Mouse (Mus musculus): Measurements from ENCODE around the gene Trim5. TPM values are rescaled to one million over a fixed set of nuclear protein-coding genes. Genes with fewer than 3 reads are reported as not detected.
"Not testable (repeated sequence)": the region's sequence is repeated elsewhere in the genome, so short reads cannot be mapped to it uniquely, and the experiment has no call there.

The Trim5 gene
- 0.40 and 0.81 TPM in 2 replicates for polyA plus RNA-seq (2012; rRNA removed)

DNA sequence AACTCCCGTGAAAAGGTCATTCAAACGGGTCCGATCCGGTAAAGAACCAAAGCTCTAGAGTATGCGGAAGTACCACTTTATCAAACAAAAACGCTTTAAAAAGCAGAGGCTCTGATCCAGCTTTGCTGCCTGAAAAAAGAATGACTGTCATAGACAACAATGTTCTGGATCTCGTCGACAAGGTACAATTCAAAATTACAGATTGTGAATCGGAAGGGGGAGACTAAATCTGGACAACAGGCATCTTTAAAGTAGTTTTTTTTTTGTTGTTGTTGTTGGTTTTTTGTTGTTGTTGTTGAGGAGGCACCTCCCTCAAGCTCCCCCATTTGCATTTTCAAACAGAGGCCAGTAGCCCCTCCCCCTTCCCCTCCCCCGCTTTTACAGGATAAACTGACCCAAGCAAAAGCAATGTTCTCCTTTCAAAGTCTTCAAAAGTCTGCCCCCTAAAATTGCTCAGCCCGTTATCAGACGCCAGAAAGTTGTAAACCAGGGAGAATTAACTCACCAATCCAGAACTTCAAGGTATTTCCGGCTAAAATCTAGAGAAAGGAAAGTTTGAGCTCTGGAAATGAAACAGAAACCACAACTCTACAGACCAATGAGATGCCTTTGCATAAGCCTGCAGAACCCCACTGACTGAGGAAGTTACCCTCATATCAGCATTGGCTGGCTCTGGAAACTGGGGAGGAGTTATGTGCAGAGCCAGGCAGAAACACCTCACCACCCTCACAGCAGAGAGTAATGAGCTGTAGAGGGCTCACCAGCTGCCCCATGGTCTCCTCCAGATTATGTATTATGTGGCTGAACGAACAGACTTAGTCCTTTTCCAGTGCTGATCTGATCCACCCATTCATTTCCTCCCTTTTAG, at the start of gene Trim5:
TSS of gene Trim5 (minus strand) at position 519 of the 868 bp plus-strand sequence.
- DNase-seq (ENCODE audit: low read depth, low spot score), result not testable (repeated sequence)
- WGBS, result 29% methylated on average over 14 of the region's 14 CpGs

DNA sequence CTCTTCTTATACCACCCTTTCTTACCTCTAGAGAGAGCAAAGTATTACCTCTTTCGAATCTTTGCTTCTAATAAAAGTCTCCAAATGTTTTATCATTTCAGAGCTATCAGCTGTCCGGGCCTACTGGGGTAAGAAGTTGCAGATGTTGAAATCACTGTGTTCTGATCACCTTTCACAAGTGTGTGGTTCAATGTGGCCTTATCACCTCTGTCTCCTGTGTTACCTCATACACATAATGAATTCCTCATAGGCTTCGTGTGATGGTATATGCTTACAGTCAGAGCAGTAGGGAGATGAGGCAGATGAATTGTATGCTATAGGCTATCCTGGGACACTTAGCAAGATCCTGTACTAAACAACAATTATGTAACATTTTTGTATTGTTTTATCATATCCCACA, 47.7 kb upstream of the Trim5 start:
- DNase-seq (ENCODE audit: low read depth, low spot score), result not testable (repeated sequence)
- 77% methylated on average over 3 of the region's 3 CpGs for WGBS

- 97% methylated on average over 2 of the region's 2 CpGs for WGBS
- not testable (repeated sequence) for DNase-seq (ENCODE audit: low read depth, low spot score)
Measured at GRCm38 (mm10) chr7:104329171-104329570, 41.3 kb upstream of the Trim5 start, which contains the start of gene Trim34b. Gene Trim34b (plus strand): TSS chr7:104329471.

DNA sequence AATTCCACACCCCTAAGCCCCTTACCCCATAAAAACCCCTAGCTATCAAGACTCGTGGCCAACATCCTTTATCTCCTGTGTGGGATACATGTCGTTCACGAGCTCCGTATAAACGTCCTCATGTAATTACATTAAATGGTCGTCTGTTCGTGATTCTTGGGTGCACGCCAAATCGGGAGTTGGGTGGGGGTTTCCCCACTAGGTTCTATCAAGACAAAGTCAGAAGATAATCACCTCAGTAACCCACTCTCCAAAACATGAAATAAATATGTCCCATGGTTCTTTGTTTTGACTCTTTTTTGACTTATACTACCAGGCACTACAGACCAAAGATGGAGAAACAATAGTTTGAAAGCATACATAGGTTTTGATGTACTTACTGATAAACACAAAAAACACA, 34.1 kb upstream of the Trim5 start:
- 56% methylated on average over 9 of the region's 9 CpGs for WGBS

GRCm38 (mm10) chr7:104315369-104316080, 27.6 kb upstream of the Trim5 start, which contains the start of gene Trim12a:
Gene Trim12a (minus strand): TSS chr7:104315466.
- DNase-seq (ENCODE audit: low read depth, low spot score), result not testable (repeated sequence)
- WGBS, result 8% methylated on average over 4 of the region's 4 CpGs

More for the DNA sequence above, 34.1 kb upstream of the Trim5 start:
- DNase-seq (ENCODE audit: low read depth, low spot score), result no peak

DNA sequence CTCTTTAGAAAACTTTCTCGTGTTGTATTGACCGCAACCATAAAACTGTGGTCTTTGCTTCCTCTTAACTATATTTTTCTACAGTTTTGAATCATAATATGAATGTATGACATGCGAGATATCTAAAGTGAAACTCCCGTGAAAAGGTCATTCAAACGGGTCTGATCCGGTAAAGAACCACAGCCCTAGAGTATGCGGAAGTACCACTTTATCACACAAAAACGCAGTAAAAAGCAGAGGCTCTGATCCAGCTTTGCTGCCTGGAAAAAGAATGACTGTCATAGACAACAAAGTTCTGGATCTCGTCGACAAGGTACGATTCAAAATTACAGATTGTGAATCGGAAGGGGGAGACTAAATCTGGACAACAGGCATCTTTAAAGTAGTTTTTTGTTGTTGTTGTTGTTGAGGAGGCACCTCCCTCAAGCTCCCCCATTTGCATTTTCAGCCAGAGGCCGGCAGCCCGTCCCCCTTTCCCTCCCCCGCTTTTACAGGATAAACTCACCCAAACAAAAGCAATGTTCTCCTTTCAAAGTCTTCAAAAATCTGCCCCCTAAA, 27.0 kb upstream of the Trim5 start:
- WGBS, result 3% methylated on average over 15 of the region's 15 CpGs
- DNase-seq (ENCODE audit: low read depth, low spot score), result peak; percentile 48

DNA sequence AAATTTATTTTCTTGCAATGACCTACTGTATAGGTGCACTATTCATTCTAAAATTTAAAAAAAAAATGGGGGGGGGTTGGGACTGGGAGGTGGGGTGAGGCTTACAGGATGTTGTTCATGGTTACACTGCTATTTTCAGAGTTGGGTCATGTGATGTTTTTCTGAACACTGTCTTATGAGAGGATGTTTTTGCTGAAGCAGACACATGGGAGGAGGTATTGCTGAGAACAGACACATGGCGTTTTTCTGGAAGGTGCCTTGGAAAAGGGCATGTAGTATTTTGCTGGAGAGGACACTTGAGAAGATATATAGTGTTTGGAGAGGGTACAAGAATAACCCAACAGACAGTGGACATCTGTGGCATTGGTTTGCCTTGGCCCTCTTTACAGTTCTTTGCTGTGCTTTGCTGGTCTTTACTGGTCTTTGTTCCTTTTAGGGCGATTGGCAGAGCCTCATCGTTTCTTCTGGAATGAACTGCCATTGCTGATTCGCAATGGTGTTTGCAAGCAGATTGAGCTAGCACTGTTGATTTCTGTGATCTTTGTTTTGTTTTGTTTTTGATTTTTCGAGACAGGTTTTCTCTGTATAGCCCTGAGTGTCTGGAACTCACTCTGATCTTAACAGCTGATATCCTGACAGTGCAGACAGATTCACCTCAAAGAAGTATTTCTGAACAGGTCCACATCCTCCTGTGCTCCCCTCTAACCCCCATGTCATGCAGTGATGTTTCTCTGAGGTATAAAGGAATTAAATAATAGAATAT, 3.9 kb upstream of the Trim5 start:
- no peak for DNase-seq (ENCODE audit: low read depth, low spot score)
- 76% methylated on average over 5 of the region's 5 CpGs for WGBS

- WGBS, result 89% methylated on average over 1 of the region's 1 CpGs
- no peak for DNase-seq (ENCODE audit: low read depth, low spot score)
Measured at GRCm38 (mm10) chr7:104290641-104291040, 2.7 kb upstream of the Trim5 start.

DNA sequence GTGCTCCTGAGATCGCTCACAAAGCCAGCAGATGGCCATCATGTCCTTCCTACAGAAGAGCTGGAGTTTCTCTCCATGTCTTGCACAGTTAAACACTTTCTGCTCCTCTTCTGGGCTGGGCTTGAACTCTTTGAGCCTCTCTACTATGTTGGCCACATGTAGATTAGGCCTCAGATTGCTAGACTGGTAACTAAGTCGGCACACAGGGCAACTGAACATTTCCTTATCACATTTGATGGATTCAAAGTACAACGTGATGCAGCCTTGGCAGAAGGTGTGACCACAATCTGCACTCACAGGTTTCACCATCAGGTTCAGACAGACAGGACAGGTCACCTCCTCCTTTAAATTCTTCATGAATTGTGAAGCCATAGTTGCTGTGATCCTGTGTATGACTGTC, 8.5 kb downstream of the Trim5 start:
- WGBS, result 55% methylated on average over 3 of the region's 3 CpGs
- DNase-seq (ENCODE audit: low read depth, low spot score), result not testable (repeated sequence)

DNA sequence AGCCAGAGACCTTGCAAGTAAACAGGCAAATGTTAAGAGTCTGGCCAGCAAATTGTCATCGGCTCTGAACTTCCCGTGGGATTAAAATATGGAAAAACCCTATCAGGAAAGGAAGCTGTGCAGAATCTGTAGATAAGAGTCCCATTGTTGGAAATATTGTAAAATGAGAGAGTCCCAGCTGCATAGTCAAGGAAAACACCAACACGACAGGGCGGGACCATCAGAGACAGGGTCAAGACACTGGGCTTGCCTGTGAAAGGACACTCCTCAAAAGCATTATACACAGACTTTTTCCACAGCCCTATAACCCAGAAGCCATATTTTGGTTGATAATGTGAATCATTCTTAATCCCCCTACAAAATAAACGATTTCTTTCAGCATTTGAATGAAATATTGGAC, 22.6 kb downstream of the Trim5 start:
- 78% methylated on average over 5 of the region's 5 CpGs for WGBS
- DNase-seq (ENCODE audit: low read depth, low spot score), result not testable (repeated sequence)

DNA sequence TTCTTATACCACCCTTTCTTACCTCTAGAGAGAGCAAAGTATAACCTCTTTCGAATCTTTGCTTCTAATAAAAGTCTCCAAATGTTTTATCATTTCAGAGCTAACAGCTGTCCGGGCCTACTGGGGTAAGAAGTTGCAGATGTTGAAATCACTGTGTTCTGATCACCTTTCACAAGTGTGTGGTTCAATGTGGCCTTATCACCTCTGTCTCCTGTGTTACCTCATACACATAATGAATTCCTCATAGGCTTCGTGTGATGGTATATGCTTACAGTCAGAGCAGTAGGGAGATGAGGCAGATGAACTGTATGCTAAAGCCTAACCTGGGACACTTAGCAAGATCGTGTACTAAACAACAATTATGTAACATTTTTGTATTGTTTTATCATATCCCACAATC, 27.5 kb downstream of the Trim5 start:
- WGBS, result 79% methylated on average over 4 of the region's 4 CpGs
- not testable (repeated sequence) for DNase-seq (ENCODE audit: low read depth, low spot score)

DNA sequence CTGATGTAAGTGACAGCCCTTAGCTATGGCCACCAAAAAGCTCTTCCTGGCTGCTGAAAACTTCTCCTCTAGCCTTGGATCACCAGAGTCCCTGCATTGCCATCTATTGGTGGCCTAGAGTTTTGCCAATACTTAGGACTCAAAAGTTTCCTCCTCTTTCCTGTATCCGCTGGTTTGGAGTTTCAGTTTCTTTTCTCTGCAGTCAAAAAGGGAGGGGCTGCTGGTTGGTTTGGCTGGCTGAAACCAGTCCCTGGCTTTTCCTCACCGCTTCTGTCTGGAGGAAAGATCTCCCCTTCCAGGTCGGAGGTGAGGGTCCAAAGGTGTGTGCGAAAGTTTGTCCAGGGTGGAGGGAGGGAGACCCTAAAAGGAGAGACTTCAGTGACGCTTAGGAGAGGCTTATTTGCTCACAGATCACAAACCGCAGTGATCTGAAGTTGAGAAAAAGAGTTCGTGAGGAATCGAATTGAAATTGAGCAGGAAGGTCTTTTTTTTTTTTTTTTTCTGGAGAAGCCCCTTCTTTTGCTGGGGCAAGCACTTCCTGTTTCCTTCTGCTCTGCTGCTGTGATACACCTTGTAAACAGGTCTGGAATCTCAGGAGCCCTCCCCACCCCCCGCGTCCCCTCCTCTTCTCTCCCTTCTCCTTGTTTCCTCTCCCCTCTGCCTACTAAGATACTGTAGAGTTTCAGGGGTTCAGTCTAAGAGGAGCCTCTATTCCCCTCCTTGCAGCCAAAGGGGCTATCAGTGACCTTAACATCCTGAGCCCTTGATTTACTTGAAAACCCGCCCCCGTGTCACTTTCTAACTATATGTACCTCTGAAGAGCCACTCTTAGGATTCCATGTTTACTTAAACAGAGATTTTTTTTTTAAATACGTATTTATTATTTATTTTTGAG, 43.4 kb downstream of the Trim5 start, which contains the start of gene Trim34a:
TSS of gene Trim34a (plus strand) at position 171 of the 895 bp plus-strand sequence.
- peak; percentile 85 for DNase-seq (ENCODE audit: low read depth, low spot score)

DNA sequence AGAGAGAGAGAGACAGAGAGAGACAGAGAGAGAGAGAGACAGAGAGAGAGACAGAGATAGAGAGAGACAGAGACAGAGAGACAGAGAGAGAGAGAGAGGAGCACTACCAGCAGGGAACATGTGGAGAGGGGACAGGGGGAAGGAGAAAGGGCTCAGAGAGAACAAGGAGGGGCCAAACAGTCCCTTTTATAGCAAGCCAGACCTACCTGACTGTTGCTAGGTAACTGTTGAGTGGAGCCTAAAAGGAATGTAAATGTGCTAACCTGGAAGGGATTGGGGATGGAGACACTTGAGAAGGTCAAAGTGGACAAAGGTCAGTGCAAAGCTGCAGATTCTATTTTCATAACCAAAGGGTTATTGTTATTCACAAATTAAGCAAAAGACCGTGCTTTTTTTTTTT, 44.3 kb downstream of the Trim5 start:
- WGBS, result 58% methylated on average over 1 of the region's 1 CpGs
- no peak for DNase-seq (ENCODE audit: low read depth, low spot score)

More for the DNA sequence above, 43.4 kb downstream of the Trim5 start, which contains the start of gene Trim34a:
- 4% methylated on average over 13 of the region's 13 CpGs for WGBS

GRCm38 (mm10) chr7:104240857-104241256, 47.0 kb downstream of the Trim5 start:
- no peak for DNase-seq (ENCODE audit: low read depth, low spot score)

DNA sequence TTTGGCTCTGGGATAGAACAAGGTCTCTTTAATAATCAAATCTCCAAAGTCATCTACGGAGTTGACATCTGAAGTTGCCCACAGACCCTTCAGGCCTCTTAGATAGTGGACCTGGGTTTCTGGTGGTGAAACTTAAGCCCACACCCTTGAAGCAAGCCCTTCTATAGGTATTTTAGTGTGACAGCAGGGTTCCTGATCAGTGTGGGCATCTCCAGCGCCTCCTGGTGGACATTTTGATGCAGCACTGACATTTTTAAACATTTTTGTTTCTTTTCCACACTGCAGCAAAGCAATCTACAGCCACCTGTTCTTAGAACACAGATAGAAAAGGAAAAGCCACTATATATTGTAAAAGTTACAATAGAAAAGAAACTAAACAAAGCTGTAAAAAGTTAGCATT, 56.7 kb downstream of the Trim5 start:
- DNase-seq (ENCODE audit: low read depth, low spot score), result no peak
- 37% methylated on average over 2 of the region's 2 CpGs for WGBS

- DNase-seq (ENCODE audit: low read depth, low spot score), result peak; percentile 67
- WGBS, result 7% methylated on average over 37 of the region's 37 CpGs
Measured at GRCm38 (mm10) chr7:104218701-104219569, 69.0 kb downstream of the Trim5 start, which contains the start of gene Trim6. Gene Trim6 (plus strand): TSS chr7:104218793.

DNA sequence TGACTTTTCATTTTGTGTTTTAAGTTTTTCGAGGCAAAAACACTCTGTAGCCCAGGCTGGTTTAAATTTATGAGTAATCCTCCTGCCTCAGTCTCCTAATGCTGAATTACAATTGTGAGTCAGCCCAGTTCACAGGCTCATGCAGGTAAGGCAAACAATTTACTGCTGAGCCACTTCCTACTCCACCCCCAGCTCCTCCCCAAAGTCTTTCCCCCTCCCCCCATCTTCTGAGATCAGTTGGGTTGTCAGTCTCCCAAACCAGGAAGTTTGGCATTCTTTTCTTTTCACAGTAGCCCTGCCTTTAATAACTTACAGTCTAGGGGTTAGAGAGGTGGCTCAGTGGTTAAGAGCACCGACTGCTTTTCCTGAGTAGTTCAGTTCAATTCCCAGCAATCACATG, 70.0 kb downstream of the Trim5 start:
- 51% methylated on average over 2 of the region's 2 CpGs for WGBS
- DNase-seq (ENCODE audit: low read depth, low spot score), result peak; percentile 54
